Mouse (Mus musculus): ENCODE measurements around the gene Stac2.

- TF ChIP-seq CTCF (IDR thresholded peaks at IDR 0.05; ENCODE audit: low read depth, low read length): no peak
- TF ChIP-seq POLR2A (IDR thresholded peaks at IDR 0.05; ENCODE audit: extremely low read depth, insufficient read depth, low read length): no peak
Observed at GRCm38 (mm10) chr11:98024516-98024915, 28.7 kb downstream of the Stac2 start.
